9 mouse cellular contexts compared by ENCODE assay signal in genomic region chrX:82310764-82311492, GRCm38 (mm10).
DNase-seq lines count a peak whose midpoint lies in the region; ATAC-seq and TF ChIP-seq lines count a peak whose summit lies in the region.
"Had no signal": no experiment of that assay in that cellular context is flagged by ENCODE, and none has a peak within 500 bp of the region (broad histone marks: within the 10 kb centered on the region; RNA-seq: fewer than 3 reads in every experiment).

No protein-coding gene starts in this region.

- no peak overlapping the region for H3K27ac ChIP-seq in heart, embryonic 14.5 days (replicated peaks in 1 of 2; ENCODE audit: control insufficient read depth in 1 of 2, insufficient read depth in 1 of 2, low read depth in 2 of 2, low read length in 2 of 2)
- H3K27ac ChIP-seq in embryonic facial prominence, embryonic 12.5 days = no peak overlapping the region
- H3K27ac ChIP-seq in left cerebral cortex, adult 2 months = peak overlapping the region; percentile 72
- H3K27ac ChIP-seq in olfactory bulb, adult 2 months (ENCODE audit: insufficient read depth, low read depth, low read length) = no peak overlapping the region

- 22% methylated on average over 18 of the region's 18 CpGs for WGBS in heart, embryonic 14.5 days
- WGBS in embryonic facial prominence, embryonic 12.5 days = 21% methylated on average over 18 of the region's 18 CpGs
- 22% methylated on average over 18 of the region's 18 CpGs for WGBS in olfactory bulb, adult 2 months

- intact Hi-C loops in heart, postnatal 25 days (cut with DNase I) = no loop called here
- intact Hi-C loops in left cerebral cortex, adult 2 months (cut with DNase I) = loop anchor here (10.0 kb wide), 1 partner anchor 596 kb away; no protein-coding TSS in a partner anchor

- peak overlapping the region; percentile 53 for H3K4me2 ChIP-seq in heart, embryonic 14.5 days (ENCODE audit: low read length)
- peak overlapping the region; percentile 43 for H3K4me2 ChIP-seq in embryonic facial prominence, embryonic 12.5 days (replicated peaks)

- ATAC-seq in heart, embryonic 14.5 days (ENCODE audit: insufficient number of reproducible peaks, insufficient read depth, low FRiP score, low read depth) = no peak
- no peak for ATAC-seq in embryonic facial prominence, embryonic 12.5 days (ENCODE audit: insufficient number of reproducible peaks, insufficient read depth, low FRiP score, low TSS enrichment)

- H3K9ac ChIP-seq in heart, embryonic 14.5 days (ENCODE audit: low read length) = no peak overlapping the region
- H3K9ac ChIP-seq in embryonic facial prominence, embryonic 12.5 days = no peak overlapping the region

- H3K9me3 ChIP-seq in heart, embryonic 14.5 days (ENCODE audit: control insufficient read depth, low read length) = no peaks in the 10 kb centered on the region
- H3K9me3 ChIP-seq in embryonic facial prominence, embryonic 12.5 days = no peaks in the 10 kb centered on the region
- H3K9me3 ChIP-seq: megakaryocyte, embryonic 14.5 days had no signal

- H3K36me3 ChIP-seq in heart, embryonic 14.5 days (ENCODE audit: control insufficient read depth, insufficient read depth, low read length) = no peaks in the 10 kb centered on the region
- H3K36me3 ChIP-seq in embryonic facial prominence, embryonic 12.5 days = no peaks in the 10 kb centered on the region

- TF ChIP-seq POLR2A in olfactory bulb, adult 2 months (IDR thresholded peaks at IDR 0.05; ENCODE audit: insufficient read depth, low read depth, low read length) = no peak

- DNase-seq in heart, postnatal 25 days (ENCODE audit: low spot score) = no peak
- DNase-seq in left cerebral cortex, adult 2 months (ENCODE audit: extremely low spot score in 1 of 2, low spot score in 2 of 2) = peak; percentile 11 to 24
- no peak for DNase-seq in lung, postnatal 25 days (ENCODE audit: low spot score)
- no peak for DNase-seq in liver
- no peak for DNase-seq in thymus, postnatal 25 days

- H3K27me3 ChIP-seq in heart, embryonic 14.5 days (ENCODE audit: control insufficient read depth, insufficient read depth, low read length) = no peaks in the 10 kb centered on the region
- no peaks in the 10 kb centered on the region for H3K27me3 ChIP-seq in embryonic facial prominence, embryonic 12.5 days
- H3K27me3 ChIP-seq: megakaryocyte, embryonic 14.5 days had no signal

- no peaks in the 10 kb centered on the region for H3K4me1 ChIP-seq in heart, embryonic 14.5 days (ENCODE audit: control insufficient read depth in 2 of 2, insufficient read depth in 2 of 2, low read length in 2 of 2)
- no peaks in the 10 kb centered on the region for H3K4me1 ChIP-seq in embryonic facial prominence, embryonic 12.5 days
- no peaks in the 10 kb centered on the region for H3K4me1 ChIP-seq in olfactory bulb, adult 2 months (ENCODE audit: control insufficient read depth, insufficient read depth, low read length)
- H3K4me1 ChIP-seq: megakaryocyte, embryonic 14.5 days had no signal

- TF ChIP-seq CTCF in left cerebral cortex, adult 2 months (IDR thresholded peaks at IDR 0.05) = no peak
- no peak for TF ChIP-seq CTCF in olfactory bulb, adult 2 months (IDR thresholded peaks at IDR 0.05; ENCODE audit: insufficient read depth, low read depth, low read length)

- peak overlapping the region; percentile 6 to 20; a peak in 1 of 4 replicates for H3K4me3 ChIP-seq in heart, embryonic 14.5 days (ENCODE audit: control insufficient read depth in 1 of 2, insufficient read depth in 1 of 2, low read depth in 1 of 2, low read length in 2 of 2)
- no peak overlapping the region for H3K4me3 ChIP-seq in embryonic facial prominence, embryonic 12.5 days
- H3K4me3 ChIP-seq in left cerebral cortex, adult 2 months = peak overlapping the region; percentile 41
- H3K4me3 ChIP-seq in olfactory bulb, adult 2 months (ENCODE audit: insufficient read depth, low read depth, low read length) = peak overlapping the region; percentile 33
- H3K4me3 ChIP-seq: megakaryocyte, embryonic 14.5 days had no signal

Comparison
In these comparisons a context has a peak if more than half of its experiments do, and no peak if none do; other contexts are left out.
1. DNase-seq: peak in left cerebral cortex, adult 2 months (2 of 2); none in heart, postnatal 25 days (single experiment), lung, postnatal 25 days (single experiment), liver (single experiment) and thymus, postnatal 25 days (single experiment).